Mouse (Mus musculus) spleen, embryonic (tissue): ENCODE data around the gene Adam1b.
"Not testable (repeated sequence)": the region's sequence is repeated elsewhere in the genome, so short reads cannot be mapped to it uniquely, and the experiment has no call there.

Experiments used
- CTCF ChIA-PET: fragments of 350-600 bp; sonication (Branson Sonifier 250); formaldehyde crosslinking; loops from one replicate; lab custom pipeline; 2022; lab: Charles Lee

Adam1b gene

DNA sequence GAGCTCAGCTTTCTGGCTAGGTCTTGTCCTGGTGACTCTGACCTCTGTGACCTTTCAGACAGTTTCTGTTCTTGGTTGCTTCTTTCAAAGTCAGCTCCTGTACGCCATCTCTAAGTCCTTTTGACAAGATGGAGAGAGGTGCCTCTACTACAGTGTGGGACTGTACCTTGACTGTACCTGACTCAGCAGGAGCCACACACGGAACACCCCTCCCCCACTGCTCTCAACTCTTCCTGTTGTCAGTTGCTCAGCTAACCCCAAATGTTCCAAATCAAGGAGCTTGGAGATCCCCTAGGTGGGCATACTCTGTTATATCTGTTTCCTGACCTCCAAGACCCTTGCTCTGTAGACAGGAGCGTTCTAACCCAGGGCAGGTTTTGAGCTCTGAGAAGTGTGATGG lies at the start of gene Adam1b:
TSS of gene Adam1b (minus strand) at position 205 of the 400 bp plus-strand sequence.
- CTCF ChIA-PET = no interaction called here

DNA sequence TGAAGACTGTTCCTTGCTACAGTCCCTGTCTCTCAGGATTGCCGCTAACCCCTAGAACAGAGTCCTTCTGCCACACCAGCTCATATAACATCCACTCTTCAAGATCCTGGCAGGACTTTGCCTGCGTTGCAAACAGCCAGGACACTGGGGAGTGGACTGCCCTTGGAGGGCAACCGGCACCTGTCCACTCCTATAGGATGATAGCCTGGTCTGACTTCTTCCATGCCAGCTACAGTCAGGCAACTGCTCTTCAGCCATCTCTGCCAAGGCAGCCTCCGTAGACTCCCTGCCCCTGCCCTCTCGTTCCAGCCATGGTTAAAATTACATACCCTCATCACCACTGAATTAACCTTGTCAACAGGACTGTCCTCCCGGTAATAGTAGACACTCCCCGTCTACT lies 46.0 kb upstream of the Adam1b start:
- CTCF ChIA-PET = no interaction called here

DNA sequence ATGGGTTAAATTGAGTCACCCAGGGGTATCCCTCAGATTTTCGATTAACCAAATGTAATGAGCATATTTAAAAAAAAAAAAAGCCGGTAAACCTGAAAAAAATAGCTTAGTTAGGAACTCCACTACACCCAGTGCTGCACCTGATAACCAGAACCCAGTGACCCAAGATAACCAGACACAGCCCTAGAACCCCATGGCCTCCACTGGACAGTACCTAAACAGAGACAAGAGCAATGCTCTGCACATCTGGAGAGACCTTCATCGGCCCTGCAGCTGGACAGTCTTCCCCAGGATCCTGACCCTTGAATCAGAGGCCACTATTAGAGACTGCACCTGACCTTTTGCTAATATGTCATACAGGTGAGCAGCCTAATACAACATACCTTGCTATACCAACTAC lies 43.8 kb upstream of the Adam1b start:
- CTCF ChIA-PET = interaction anchor here (0.6 to 1.1 kb wide), 4 partner anchors 17 to 156 kb away, joined by 3 to 5 read pairs (median 3); no protein-coding TSS in a partner anchor

DNA sequence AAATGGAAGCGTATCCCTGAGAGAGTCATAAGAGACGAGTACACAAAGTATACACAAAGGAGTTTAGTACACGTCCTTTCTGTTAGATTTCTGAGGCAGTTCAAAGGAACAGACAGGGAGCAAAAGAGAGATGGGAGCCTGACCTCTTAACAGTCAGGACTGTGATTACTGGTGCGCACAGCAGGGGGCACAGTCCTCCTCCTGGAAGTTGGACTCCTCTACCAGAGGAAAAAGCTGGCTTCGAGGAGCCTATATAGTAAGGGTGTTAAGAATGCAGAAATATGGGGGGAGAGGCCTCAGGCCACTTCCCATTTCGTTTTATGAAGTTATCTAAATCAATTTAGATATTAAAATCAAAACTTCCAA lies 43.3 kb upstream of the Adam1b start:
- CTCF ChIA-PET = interaction anchor here (0.6 to 1.1 kb wide), 3 partner anchors 18 to 59 kb away, joined by 3 to 5 read pairs (median 3); no protein-coding TSS in a partner anchor

DNA sequence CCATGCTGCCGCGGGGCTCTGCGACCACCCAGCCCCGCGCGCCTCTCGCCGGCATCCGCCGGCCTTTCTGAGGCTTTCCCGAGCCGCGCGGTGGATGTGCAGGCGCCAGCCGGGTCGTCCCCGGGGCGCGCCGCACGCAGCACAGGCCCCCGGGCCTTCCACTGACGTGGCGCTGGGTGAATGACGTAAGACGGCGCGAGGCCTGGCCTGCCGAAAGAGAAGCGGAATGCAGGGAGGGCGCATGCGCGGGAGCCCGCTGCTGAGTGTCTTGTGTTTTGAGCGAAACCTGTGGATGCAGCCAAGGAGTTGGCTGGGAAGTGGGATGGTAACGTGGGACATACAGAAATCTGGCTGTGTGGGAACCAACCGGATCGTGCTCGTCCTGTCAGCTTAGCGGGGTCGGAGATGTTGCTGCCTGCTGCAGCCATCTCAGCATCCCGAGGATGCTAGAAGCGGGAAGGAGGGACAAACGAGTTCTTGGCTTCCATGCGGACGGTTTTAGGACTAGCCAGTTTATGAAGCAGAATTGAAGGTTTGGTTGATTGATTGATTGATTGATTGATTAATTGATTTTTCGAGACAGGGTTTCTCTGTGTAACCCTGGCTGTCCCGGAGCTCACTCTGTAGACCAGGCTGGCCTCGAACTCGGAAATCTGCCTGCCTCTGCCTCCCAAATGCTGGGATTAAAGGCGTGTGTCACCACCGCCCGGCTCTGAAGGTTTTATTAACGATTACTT lies 42.7 kb upstream of the Adam1b start, which contains the start of gene Mapkapk5:
TSS of gene Mapkapk5 (minus strand) at position 113 of the 737 bp plus-strand sequence.
- CTCF ChIA-PET = interaction anchor here (0.6 to 1.1 kb wide), 2 partner anchors 18 to 42 kb away, joined by 3 read pairs; no protein-coding TSS in a partner anchor

DNA sequence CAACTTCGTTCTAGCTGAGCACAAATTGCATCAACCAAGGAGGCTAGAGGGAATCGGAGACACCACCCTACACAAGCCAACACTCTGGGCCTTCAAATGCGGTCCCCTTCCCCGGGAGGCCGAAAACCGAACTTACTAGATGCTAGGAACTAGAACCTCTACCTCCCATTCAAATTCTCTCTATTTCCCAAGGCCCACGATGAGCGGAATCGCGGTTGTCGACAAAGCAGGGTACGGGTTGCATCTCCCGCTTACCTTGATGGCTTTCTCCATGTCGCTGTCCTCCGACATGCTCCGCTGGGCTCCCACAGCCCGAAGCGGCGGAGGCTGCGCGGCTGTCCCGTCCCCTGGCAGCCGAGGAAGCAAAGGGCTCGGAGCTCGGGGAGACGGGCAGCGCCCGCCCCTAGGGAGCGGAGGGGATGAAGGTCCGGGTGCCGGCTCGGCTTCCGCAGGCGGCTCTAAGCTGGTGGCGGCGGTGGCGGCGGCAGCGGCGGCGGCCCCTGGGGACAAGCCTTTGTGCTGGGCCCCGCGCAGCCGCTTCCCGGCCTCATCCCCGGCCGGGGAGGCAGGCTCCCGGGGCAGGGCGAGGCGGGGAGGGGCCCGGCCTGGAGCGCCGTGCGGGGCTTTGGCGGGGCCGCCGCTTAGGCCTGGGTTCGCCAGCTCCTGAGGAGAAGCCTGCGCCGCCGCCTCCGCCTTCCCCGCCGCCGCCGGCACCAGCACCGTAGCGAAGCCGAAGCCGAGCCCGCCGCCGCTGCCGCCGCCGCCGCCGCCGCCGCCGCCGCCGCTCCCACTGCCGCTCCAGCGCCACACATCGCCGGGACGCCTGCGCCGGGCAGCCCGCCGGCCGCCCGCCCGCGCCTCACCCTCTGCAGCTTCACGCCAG lies 41.9 kb upstream of the Adam1b start, which contains the start of the genes Adam1a and Gm42878:
TSS of gene Adam1a (minus strand) at position 573 of the 883 bp plus-strand sequence.
TSS of gene Gm42878 (minus strand) at position 573 of the 883 bp plus-strand sequence.
- CTCF ChIA-PET = interaction anchor here (0.6 kb wide), 1 partner anchor 579 kb away, joined by 7 read pairs; no protein-coding TSS in a partner anchor

DNA sequence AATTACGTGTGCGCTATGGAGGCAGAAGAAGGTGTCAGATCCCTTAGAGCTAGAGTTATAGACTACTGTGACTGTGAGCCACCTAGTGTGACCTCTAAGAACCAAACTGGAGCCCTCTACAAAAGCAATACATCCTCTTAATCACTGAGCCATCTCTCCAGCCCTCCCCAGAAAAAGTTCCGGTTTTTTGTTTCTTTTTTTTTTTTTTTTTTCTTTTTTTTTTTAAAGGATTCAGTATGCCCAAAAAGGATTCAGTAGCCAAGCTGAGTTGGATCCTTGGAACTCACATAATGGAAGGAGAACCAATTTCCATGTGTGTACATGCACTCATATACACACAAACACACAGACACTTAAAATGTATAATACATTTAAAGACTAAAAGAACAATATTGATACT lies 40.1 kb upstream of the Adam1b start:
- CTCF ChIA-PET = interaction anchor here (0.6 kb wide), 1 partner anchor 280 kb away, joined by 11 read pairs; no protein-coding TSS in a partner anchor

DNA sequence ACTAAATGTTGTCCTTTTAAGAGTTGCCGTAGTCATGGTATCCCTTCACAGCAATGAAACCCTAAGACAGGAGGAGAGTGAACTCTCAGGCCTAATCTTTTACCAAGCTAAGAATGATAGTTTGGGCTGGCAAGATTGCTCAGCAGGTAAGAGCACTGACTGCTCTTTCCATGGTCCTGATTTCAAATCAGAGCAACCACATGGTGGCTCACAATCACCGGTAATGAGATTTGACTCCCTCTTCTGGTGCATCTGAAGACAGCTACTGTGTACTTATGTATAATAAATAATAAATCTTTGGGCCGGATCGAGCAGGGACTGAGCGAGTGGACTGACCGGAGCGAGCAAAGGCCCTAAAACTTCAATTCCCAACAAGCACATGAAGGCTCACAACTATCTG lies 38.0 kb upstream of the Adam1b start:
- CTCF ChIA-PET = no interaction called here

DNA sequence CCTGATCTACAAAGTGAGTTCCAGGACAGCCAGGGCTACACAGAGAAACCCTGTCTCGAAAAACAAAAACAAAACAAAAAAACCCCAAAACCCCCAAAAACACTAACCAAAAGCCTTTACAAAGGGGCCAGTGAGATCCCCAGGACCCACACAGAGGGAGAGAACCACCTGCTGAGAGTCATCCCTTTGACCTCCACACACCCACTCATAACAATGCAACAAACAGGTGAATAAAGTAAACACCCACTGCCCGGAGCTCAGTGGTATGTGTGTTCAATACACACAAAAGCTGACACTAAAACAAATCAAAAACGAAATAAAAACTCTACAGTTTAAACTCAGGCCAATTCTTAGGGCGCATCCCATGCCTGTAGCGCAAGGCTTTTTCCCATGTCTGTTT lies 36.8 kb upstream of the Adam1b start:
- CTCF ChIA-PET = no interaction called here

DNA sequence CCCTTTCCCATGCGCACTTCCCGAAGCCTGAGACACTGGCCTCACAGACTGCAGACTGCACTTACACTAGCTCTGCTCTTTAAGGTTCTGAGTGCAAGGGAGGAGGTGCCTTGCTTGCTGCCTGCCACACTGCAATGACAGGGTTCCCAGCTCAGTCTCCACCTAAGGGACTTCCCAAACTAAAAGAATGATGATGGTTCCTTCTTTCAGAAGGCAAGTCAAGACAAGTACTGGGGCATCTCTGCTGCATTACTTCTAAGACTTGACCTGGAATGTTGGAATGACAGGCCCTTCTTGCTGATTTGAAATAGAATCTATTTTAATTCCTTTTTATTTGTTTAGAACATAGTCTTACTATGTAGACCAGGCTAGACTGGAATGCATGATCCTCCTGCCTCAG lies 34.4 kb upstream of the Adam1b start:
- CTCF ChIA-PET = no interaction called here

DNA sequence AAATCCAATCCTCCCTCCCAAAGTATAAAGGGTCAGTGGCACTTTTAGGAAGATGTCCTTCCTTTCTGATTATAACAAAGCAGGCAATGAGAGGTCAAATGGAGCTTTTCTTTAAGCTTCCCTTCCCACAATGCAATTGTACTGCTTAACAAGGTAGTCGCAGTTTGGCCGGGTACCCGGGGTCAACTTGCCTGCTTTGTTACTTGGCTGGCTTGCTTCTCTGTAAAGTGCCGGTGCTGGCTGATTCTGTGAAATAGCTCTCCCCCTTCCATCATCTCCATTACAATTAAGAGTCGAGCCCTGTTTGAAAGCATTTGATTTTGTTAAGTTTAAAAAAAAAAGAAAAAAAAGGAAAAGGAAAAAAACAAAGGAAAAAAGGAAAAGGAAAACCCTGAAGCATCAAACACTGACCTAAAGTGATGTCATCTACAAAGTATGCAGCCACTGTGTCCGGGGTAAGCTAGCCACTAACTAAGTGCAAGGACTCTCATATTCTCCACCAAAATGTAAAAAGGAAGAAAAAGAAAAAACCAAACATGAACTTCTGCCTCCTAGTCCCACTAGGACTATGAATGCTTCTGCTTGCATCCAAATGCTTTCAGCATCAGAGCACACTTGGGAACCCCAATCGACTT lies 33.8 kb upstream of the Adam1b start:
- CTCF ChIA-PET = no interaction called here

DNA sequence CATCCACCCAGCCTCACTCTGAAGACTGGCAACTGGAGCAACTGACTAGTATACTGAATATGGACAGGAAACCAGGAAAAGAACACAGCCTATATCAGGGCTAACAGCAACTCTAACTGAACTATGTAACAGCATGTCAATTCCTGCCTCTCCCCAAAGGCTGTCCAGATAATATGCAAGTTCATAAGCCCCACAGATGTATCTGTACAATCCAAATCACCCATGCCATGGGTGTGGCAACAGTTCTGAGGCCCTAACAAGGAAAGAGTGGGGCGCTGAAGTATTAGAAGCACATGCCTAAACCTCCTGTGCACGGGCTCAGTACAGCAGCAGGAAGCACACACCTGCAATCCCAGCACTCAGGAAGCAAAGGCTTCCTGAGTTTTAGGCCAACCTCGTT lies 31.9 kb upstream of the Adam1b start:
- CTCF ChIA-PET = no interaction called here

DNA sequence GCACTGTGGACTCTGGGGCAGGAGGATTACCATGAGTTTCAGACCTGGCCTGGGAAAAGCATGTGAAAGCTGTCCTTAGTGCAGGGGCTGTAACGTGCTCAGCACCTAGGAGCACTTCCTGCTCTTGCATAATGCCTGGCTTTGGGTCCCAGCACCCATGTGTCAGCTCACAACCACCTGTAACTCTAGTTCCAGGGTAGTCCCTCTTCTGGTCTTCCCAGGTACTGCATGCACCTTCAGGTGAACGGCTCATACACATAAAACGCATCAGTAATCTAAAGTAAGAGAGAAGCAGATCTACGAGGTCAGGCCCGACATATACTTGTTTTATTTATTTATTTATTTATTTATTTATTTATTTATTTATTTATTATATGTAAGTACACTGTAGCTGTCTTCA lies 31.3 kb upstream of the Adam1b start:
- CTCF ChIA-PET = no interaction called here

DNA sequence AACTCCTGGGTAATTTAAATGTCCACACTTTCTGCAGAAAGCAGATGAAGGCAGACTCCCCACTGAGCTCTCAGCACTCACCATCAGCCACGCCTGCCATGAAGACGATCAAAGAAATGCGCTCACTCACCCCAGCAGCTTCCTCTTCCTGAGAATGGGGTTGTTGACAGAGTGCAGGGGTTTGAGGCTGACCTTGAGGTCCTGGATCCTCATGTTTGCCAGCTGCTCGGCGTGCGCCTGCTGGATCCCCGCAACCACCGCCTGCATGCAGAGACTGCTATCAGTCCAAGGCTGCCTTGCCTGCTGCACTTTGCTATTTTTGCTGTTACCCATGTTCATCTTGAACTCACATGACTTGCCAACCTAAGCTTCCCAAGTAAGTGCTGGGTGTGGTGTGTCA lies 23.7 kb upstream of the Adam1b start:
- CTCF ChIA-PET = no interaction called here

DNA sequence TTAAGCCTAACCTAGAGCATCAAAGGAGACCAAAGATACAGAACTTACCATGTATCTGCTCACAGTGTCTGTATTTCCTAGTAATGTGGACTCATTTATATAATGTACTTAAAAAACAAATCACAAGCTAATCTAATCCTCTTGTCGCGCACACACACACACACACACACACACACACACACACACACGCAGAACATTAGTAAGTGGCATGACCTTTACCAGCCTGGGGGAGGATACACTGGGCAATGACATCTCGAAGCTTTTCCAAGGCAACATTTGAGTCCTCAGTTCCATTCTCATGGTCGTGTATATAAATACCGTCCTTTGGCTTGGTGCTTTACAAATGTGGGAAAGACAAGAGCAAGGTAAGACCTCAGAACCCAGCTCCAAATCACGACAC lies 23.3 kb upstream of the Adam1b start:
- CTCF ChIA-PET = no interaction called here

DNA sequence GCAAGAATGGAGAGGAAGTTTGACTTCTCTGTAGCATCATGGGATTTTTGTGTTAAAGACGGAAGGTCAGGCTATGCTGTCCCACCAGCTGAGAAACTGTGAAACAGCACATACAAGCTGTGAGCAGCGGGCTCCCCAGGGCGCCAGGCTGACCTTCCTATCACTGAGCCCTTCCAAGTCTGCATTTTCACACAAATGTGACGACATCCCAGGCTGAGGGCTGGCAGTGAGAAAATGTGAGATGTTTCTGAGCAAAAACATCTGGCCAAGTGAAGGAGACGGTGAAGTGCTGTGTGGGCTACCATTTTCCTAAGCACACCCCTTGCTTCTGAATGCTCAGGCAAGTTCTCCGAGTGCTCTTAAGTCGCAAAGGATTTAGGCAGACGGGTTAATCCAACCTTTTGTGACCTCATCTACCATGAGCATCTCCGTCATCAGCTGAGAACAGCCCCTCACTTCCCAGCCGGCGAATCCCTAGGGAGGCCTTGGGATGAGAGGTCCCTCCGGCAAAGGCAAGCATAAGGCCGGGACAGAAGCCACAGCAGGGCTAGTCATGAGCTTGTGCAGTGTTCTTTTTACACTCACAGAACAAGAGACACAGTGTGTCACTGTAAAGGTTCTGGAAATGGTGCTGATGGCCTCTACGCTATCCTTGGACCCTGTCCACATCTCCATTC lies 22.7 kb upstream of the Adam1b start:
- CTCF ChIA-PET = no interaction called here

DNA sequence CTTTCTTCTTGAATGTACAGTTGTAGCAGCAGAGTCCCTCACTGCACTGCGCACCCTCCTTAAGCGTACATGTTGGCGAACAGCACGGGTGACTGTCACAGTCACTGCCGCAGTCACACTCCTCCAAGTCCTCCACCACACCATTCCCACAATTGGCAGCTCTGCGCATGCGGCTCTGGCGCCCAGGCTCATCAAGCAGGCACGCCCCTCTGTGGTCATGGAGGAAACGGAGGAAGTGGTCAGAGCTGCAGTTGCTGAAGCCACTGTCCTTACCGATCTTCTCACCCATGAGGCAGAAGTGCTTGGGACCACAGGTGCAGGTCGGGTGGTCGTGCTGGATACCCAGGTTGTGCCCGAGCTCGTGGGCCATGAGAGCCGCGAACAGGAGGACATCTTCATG lies 16.5 kb upstream of the Adam1b start:
- CTCF ChIA-PET = not testable (repeated sequence)

DNA sequence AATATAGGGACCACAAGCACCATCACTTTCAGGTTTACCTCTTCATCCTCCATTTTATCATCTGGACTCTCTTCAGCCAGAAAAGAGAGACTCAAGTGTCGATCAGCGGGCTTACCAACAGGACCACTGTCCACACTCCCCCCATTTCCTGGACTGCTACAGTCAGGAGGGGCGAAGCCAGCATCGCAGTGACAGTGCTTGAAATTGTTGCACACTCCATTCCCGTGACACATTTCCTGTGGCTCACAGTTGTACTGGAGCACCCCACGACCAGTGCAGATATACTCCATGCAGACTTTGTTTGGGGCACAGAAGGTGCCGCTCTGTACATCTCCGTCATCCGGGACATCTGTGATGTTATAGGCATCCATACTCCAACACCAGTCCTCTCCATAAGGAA lies 15.7 kb upstream of the Adam1b start:
- CTCF ChIA-PET = no interaction called here

DNA sequence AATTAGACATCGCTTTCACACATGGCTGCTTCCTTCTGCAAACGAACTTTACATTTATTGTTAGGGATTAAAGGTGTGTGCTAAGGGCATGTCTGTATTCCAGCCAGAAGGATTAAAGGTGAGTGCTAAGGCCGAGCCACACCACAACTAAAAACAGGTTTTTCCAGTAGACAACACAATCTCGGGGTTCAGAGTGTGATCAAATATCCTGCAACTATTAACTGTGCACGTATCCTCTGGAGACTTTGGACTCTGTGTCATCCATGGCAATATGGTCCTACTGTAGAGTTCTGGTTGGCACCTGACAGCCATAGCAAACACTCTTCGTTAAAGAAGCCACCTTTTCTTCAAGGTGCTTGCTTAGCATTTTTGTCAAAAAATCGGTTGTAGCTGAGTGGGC lies 6.8 kb upstream of the Adam1b start:
- CTCF ChIA-PET = no interaction called here

DNA sequence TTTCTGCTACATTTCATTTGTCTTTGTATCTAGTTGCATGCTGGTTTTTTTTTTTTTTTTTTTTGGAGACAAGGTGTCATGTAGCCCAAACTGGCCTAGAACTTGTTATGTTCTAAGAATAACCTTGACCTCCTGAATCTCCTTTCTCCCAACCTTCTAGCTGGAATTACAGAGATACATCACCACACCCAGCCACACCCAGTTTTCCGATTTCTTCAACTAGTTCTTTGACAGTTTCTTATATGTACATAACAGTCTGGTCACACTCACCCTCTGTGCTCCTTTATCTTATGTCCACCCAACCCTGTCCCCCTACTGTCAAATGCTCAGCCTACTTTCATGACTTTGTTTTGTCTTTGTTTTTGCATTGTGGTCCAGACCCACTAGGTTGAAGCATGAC lies 3.6 kb upstream of the Adam1b start:
- CTCF ChIA-PET = no interaction called here

DNA sequence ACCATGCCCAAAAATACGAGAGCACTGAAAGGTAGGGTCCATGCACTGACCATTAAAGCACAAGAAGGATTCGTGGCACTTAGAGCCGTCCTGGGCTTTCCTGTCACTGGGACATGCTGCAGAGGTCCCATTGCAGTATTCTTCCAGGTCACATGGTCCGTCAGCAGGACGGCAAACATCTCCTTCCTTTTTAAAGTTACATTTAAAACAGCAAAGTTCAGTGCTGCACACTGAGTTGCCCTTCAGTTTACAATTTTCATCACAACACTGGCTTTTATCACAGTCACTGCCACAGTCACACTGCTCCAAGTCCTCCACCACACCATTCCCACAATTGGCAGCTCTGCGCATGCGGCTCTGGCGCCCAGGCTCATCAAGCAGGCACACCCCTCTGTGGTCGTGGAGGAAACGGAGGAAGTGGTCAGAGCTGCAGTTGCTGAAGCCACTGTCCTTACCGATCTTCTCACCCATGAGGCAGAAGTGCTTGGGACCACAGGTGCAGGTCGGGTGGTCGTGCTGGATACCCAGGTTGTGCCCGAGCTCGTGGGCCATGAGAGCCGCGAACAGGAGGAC lies 1.7 kb downstream of the Adam1b start:
- CTCF ChIA-PET = not testable (repeated sequence)
